Mouse (Mus musculus) brain, embryonic 18.5 days (tissue): ENCODE measurements around the gene Sox5.
"Not testable (repeated sequence)": the region's sequence is repeated elsewhere in the genome, so short reads cannot be mapped to it uniquely, and the experiment has no call there.

Experiments
- DNase-seq: peaks from one replicate; pipeline ENCODE4 v3.0.0-alpha.2; 2012; ENCODE audit warnings: low read depth, low spot score

Sox5 gene

DNA sequence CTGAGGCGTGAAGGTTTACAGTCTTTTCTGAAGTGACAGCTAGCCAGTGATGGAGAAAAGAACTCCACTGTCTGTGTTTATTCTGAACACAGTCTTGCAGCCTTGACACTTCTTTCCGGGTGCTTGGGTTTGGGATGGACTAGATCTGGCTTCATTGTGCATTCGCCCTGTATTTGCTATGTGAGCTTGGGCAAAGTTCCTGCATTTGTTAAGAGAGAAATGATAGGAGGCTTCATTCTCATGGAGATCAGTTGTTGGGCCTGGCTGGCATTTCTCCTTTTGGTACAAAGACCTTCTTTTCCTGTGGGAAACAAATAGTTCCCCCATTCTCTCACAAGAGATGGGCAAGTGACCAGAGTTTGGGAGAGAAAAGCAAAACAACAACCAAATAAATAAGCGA, 490.3 kb downstream of the Sox5 start:
- DNase-seq: no peak

- no peak for DNase-seq
Observed at GRCm38 (mm10) chr6:144286122-144286521, 495.7 kb downstream of the Sox5 start.

- no peak for DNase-seq
Observed at GRCm38 (mm10) chr6:144283191-144283590, 498.6 kb downstream of the Sox5 start.

GRCm38 (mm10) chr6:144282756-144283155, 499.0 kb downstream of the Sox5 start:
- no peak for DNase-seq

GRCm38 (mm10) chr6:144281661-144282060, 500.1 kb downstream of the Sox5 start:
- no peak for DNase-seq

GRCm38 (mm10) chr6:144278505-144279053, 503.2 kb downstream of the Sox5 start:
- DNase-seq: no peak

GRCm38 (mm10) chr6:144273425-144273824, 508.4 kb downstream of the Sox5 start:
- DNase-seq: not testable (repeated sequence)

- DNase-seq: no peak
Observed at GRCm38 (mm10) chr6:144271326-144271725, 510.5 kb downstream of the Sox5 start.

GRCm38 (mm10) chr6:144270306-144270705, 511.5 kb downstream of the Sox5 start:
- no peak for DNase-seq

DNA sequence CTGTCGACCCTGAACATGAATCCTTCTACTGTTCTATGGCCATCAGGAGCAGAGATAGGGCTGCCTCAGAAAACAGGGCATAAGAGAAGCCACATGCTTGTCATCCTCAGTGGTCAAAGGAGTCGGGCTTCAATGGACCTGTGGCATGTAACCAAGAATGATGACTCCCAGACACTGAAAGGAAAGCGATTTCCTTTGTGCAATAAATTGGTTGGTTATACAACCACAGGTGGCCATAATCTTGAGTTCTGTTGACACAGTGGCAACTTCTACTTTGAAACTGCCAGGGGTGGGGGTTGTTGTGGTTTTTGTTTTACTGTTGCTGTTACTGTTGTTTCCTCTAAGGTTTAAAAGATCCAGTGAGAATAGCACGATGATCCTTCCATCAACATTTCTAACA, 512.1 kb downstream of the Sox5 start:
- DNase-seq: no peak

GRCm38 (mm10) chr6:144265752-144266151, 516.0 kb downstream of the Sox5 start:
- DNase-seq: no peak

- no peak for DNase-seq
Observed at GRCm38 (mm10) chr6:144265004-144265403, 516.8 kb downstream of the Sox5 start.

- DNase-seq: no peak
Observed at GRCm38 (mm10) chr6:144264320-144264915, 517.4 kb downstream of the Sox5 start.

- no peak for DNase-seq
Observed at GRCm38 (mm10) chr6:144256500-144256899, 525.3 kb downstream of the Sox5 start.

DNA sequence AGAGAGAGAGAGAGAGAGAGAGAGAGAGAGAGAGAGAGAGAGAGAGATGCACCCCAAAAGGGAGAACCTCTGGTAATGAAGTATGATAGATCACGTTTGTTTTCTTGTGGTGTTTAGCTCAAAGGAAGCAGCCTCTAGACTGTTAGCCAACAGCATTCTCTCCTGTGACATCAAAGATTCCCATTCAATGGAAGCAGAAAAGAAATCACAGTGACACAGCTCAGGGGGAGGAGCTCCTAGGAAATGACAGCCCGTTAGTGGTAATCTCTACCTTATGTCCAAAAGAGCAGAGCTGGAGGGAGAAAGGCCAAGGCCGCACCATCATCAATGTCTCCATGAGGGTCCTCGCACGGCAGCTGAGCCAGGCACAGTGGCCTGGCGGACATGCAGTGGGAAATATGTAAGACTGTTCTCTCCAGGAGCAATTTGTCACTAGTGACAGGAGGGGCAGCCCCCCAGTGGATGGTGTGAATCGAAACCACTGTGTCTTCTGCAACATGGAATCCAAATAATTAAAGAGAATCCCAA, 529.5 kb downstream of the Sox5 start:
- DNase-seq: no peak

GRCm38 (mm10) chr6:144251222-144252170, 530.3 kb downstream of the Sox5 start:
- peak; percentile 75 for DNase-seq

DNA sequence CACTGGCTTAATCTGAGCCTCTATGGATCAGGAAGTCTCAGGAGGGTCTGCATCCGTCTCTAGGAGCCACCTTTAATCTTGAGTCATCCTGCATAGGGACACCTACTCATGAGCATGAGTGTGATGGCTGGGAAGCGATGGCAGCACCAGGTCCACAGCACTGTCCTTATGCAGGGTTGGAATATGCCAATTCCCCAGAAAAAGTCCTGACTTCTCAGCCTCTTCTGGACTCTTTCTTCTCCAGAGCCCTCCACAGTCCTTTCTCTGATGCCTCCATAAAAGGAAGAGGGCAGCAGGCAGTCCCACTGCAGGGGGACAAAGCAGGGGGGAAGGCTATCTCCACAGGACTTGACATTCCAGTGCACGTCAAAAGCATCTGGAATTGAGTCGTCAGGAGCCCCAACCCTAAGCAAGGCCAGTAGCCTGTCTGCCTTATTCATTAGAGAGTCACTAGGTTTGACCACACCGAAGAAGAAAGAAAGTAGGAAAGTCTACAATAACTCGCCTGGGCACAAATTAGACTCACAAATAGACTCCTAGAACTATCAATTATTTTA, 531.1 kb downstream of the Sox5 start:
- DNase-seq: no peak

DNA sequence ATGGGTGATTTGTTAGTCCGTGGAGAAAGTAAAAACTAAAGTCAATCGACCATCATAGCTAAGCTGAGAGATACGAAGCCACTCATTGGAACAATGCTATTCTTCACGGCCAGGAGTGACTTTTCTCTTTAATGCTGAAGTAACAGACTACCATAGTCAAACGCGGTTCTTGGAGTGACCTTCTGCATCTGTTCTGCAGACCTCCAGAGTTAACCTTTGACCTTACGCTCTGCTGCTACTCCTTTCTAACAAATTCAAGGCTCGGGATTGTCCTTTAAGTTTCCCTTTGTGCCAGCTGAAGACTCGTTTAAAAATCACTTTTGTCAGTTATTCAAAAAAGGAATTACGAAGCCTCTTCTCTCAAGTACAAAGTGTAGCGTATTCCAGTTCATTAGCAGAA, 545.2 kb downstream of the Sox5 start:
- no peak for DNase-seq

DNA sequence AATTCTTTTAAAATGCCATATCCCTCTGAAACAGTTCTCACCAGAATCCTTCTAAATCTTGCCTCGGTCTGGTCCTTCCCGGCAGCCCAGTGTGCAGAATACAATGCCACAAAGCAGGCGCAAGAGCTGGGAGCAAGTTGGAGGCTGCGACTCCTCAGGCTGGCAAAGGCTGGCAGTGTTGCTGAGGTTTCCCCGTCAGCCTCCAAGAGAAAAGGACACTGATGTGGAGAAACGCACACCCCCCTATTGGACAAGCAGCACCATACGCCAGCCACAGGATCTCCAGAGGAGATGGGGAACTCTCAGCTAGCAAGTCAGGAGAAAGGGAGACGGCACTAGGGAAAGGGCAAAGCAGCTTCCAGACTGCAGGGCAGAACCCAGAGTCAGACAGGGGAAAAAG, 577.8 kb downstream of the Sox5 start:
- DNase-seq: no peak

GRCm38 (mm10) chr6:144203013-144203412, 578.8 kb downstream of the Sox5 start:
- no peak for DNase-seq

DNA sequence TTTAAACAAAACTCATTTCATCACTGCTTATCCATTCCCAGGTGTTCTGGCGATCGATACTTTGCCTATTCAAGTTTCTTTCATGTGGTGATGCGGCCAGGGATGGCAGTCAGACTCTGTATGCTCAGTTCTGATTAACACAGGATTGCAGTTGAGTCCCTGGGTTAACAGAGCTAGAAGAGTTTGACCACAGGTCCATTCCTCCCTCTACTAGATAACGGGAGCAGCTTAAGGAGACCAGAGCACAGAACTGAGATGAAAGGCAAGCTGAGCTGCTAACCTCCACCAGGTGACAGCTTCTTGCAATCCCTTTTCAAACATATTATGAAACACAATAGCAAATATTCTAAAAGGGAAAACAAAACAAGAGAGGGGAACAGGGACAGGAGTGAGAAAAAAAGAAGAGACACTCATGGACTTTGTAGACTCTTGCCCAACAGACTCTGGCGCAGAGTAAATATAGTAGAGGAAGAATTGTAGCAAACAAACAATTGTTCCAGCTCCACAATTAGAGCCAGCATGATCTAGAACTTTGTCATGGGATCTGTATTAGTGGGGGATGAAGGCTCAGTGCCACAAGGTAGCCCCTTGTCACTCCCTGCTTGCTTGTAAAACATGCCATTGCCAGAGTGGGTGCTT, 580.3 kb downstream of the Sox5 start:
- no peak for DNase-seq
